Comparison of ENCODE assay signal across 8 mouse cellular contexts in the genomic region with DNA sequence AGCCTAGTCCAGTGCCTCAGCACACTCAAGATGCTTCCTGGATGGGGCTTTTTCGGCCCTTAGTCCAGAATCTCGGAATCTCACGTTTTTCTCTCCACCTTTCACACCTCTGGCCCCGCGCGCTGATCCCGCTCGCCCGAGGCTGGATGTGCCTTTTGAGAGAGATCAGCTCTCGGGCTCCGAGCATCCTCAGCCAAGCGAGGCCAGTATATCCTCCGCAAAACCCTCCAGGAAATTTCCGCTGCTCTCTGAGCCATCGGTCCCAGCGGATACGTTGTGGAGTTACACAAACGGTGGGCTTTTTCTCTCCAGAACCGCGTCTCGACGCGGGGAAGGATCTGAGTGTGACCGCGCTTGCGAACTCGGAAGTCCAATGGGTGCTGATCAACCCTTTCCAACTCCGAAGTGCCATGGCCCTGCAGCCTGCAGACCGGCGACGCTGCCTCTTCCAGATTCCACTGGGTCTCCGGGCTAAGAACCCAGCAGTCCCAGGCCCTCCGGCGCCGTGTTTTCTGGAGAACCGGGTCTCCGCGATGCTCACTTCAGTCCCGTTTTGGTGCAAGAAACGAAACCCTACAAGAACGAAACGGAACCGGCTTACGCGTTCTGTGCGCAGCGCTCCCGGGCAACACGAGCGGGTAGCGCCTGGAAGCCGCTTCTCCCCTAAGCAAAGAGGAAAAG. TPM values are rescaled to one million over a fixed set of nuclear protein-coding genes. Genes with fewer than 3 reads are reported as not detected.
DNase-seq lines count a peak whose midpoint lies in the region; ATAC-seq and TF ChIP-seq lines count a peak whose summit lies in the region.

No protein-coding gene starts in this region.

- TF ChIP-seq POLR2A in thymus, adult 2 months (IDR thresholded peaks at IDR 0.05; ENCODE audit: control insufficient read depth, extremely low read depth, insufficient read depth, low read length, poor library complexity): no peak

- H3K4me3 ChIP-seq in brown adipose tissue, adult 24 weeks (ENCODE audit: insufficient read depth, low read depth, low read length): peak overlapping the region; percentile 40
- H3K4me3 ChIP-seq in neural tube, embryonic 11.5 days (ENCODE audit: low read depth, low read length): peak overlapping the region; percentile 20; the same call in 1 of the 2 replicates
- H3K4me3 ChIP-seq in thymus, adult 2 months (ENCODE audit: control insufficient read depth, insufficient read depth, low read length): no peak overlapping the region

- H3K27me3 ChIP-seq in neural tube, embryonic 11.5 days (ENCODE audit: control insufficient read depth, insufficient read depth, low read length): peaks cover 98% of the 10 kb centered on the region
- peaks cover 33% of the 10 kb centered on the region for H3K27me3 ChIP-seq in thymus, adult 2 months (ENCODE audit: control insufficient read depth, insufficient read depth, low read length)

- H3K9ac ChIP-seq in neural tube, embryonic 11.5 days (ENCODE audit: low read length): no peak overlapping the region

- WGBS in neural tube, embryonic 11.5 days: under 1% methylated on average over 52 of the region's 52 CpGs
- 4% methylated on average over 52 of the region's 52 CpGs for whole genome bisulfite sequencing in thymus, adult 2 months

- DNase-seq in layer of hippocampus, postnatal 14 days (ENCODE audit: low spot score in 2 of 2): peak; percentile 55 to 72
- DNase-seq in layer of hippocampus, adult 9-11 months: no peak
- DNase-seq in forelimb bud, embryonic 11.5 days (ENCODE audit: low read depth, low spot score): peak; percentile 48
- DNase-seq in kidney, postnatal 4 days: peak; percentile 67 to 73
- peak; percentile 72 for DNase-seq in neural tube, embryonic 11.5 days (ENCODE audit: low spot score)
- DNase-seq in thymus, adult 2 months: no peak
- no peak for DNase-seq in gastrocnemius, postnatal 10 days

- no peak for TF ChIP-seq CTCF in thymus, adult 2 months (IDR thresholded peaks at IDR 0.05; ENCODE audit: borderline replicate concordance, control insufficient read depth, extremely low read depth, insufficient read depth, low read length, poor library complexity)

- ATAC-seq in neural tube, embryonic 11.5 days (ENCODE audit: insufficient read depth, low FRiP score, low TSS enrichment): no peak

- H3K27ac ChIP-seq in brown adipose tissue, adult 24 weeks (replicated peaks; ENCODE audit: low read depth, low read length): no peak overlapping the region
- H3K27ac ChIP-seq in neural tube, embryonic 11.5 days (ENCODE audit: low read depth, low read length): no peak overlapping the region
- H3K27ac ChIP-seq in thymus, adult 2 months (ENCODE audit: control insufficient read depth, insufficient read depth, low read length): no peak overlapping the region

- no peaks in the 10 kb centered on the region; the same call in 1 of the 2 replicates for H3K4me1 ChIP-seq in brown adipose tissue, adult 24 weeks (ENCODE audit: control insufficient read depth, insufficient read depth, insufficient read length, low read length)
- H3K4me1 ChIP-seq in neural tube, embryonic 11.5 days (ENCODE audit: control insufficient read depth, insufficient read depth, low read length): peaks cover 17% of the 10 kb centered on the region
- H3K4me1 ChIP-seq in thymus, adult 2 months (replicated peaks; ENCODE audit: control insufficient read depth, insufficient read depth, low read length): peaks cover 6% of the 10 kb centered on the region; the same call in 1 of the 2 replicates

- H3K9me3 ChIP-seq in neural tube, embryonic 11.5 days (ENCODE audit: control insufficient read depth, low read length): no peaks in the 10 kb centered on the region

- peak overlapping the region; percentile 33 for H3K4me2 ChIP-seq in neural tube, embryonic 11.5 days (ENCODE audit: low read depth)

- H3K36me3 ChIP-seq in neural tube, embryonic 11.5 days (ENCODE audit: control insufficient read depth, insufficient read depth, low read length): no peaks in the 10 kb centered on the region
- H3K36me3 ChIP-seq in thymus, adult 2 months (ENCODE audit: control insufficient read depth, insufficient read depth, low read length): no peaks in the 10 kb centered on the region

RNA-seq across cellular contexts. Expression of gene Emx1, which starts 2.8 kb away (rescaled TPM):
- total RNA-seq in layer of hippocampus, postnatal 14 days (2021): 10 to 100 TPM; 22.8 to 22.9 TPM
- polyA plus RNA-seq in brown adipose tissue, adult 24 weeks (2012; ENCODE audit: insufficient read depth, insufficient read length, missing spikeins): not detected in 2 replicates
- polyA plus RNA-seq in neural tube, embryonic 11.5 days (2014; fragmentation: Nextera tagmentation; extraction: Ambion mirVana): not detected in 2 replicates
- polyA plus RNA-seq in thymus, adult 2 months (2012; rRNA removed): 0.23 and 0.40 TPM in 2 replicates
- total RNA-seq in gastrocnemius, postnatal 10 days (2021): not detected

RNA-seq across cellular contexts. Expression of gene Spr, which starts 52.5 kb away (rescaled TPM):
- total RNA-seq in layer of hippocampus, postnatal 14 days (2021): 10 to 100 TPM; 42.1 to 49.3 TPM
- 64.9 and 65.8 TPM in 2 replicates for polyA plus RNA-seq in brown adipose tissue, adult 24 weeks (2012; ENCODE audit: insufficient read depth, insufficient read length, missing spikeins)
- polyA plus RNA-seq in neural tube, embryonic 11.5 days (2014; fragmentation: Nextera tagmentation; extraction: Ambion mirVana): 46.8 and 52.4 TPM in 2 replicates
- polyA plus RNA-seq in thymus, adult 2 months (2012; rRNA removed): 20.4 and 21.0 TPM in 2 replicates
- total RNA-seq in gastrocnemius, postnatal 10 days (2021): 10 to 100 TPM; 20.0 to 22.2 TPM

Comparison
In these comparisons a context has a peak if more than half of its experiments do, and no peak if none do; other contexts are left out.
1. DNase-seq: peak in layer of hippocampus, postnatal 14 days (2 of 2), forelimb bud, embryonic 11.5 days (single experiment), kidney, postnatal 4 days (2 of 2) and neural tube, embryonic 11.5 days (single experiment); none in layer of hippocampus, adult 9-11 months (single experiment), thymus, adult 2 months (single experiment) and gastrocnemius, postnatal 10 days (single experiment).